Comparison of ENCODE assay signal across 8 mouse cellular contexts in genomic region chr10:78298651-78299644, GRCm38 (mm10). TPM values are rescaled to one million over a fixed set of nuclear protein-coding genes. Genes with fewer than 3 reads are reported as not detected.
DNase-seq lines count a peak whose midpoint lies in the region; ATAC-seq and TF ChIP-seq lines count a peak whose summit lies in the region.
"Had no signal": no experiment of that assay in that cellular context is flagged by ENCODE, and none has a peak within 500 bp of the region (broad histone marks: within the 10 kb centered on the region; RNA-seq: fewer than 3 reads in every experiment).

No protein-coding gene starts in this region.

- H3K9ac ChIP-seq in hindbrain, postnatal 0 days (replicated peaks; ENCODE audit: low read length): no peak overlapping the region
- no peak overlapping the region for H3K9ac ChIP-seq in hindbrain, embryonic 12.5 days
- no peak overlapping the region for H3K9ac ChIP-seq in midbrain, embryonic 11.5 days (ENCODE audit: low read length)
- H3K9ac ChIP-seq: embryonic facial prominence, embryonic 12.5 days had no signal

- no peak overlapping the region for H3ac ChIP-seq in myocyte (ENCODE audit: control insufficient read depth, insufficient read length)

- H3K4me3 ChIP-seq in hindbrain, postnatal 0 days (ENCODE audit: low read length): no peak overlapping the region
- no peak overlapping the region for H3K4me3 ChIP-seq in hindbrain, embryonic 12.5 days
- no peak overlapping the region for H3K4me3 ChIP-seq in myocyte
- no peak overlapping the region for H3K4me3 ChIP-seq in midbrain, embryonic 11.5 days (ENCODE audit: low read depth, low read length)
- H3K4me3 ChIP-seq: embryonic facial prominence, embryonic 12.5 days had no signal

- no peak overlapping the region for H3K4me2 ChIP-seq in hindbrain, postnatal 0 days (ENCODE audit: low read depth, low read length)
- H3K4me2 ChIP-seq in hindbrain, embryonic 12.5 days (replicated peaks): no peak overlapping the region
- H3K4me2 ChIP-seq in myocyte (ENCODE audit: low read depth): peak overlapping the region; percentile 83
- H3K4me2 ChIP-seq in midbrain, embryonic 11.5 days: no peak overlapping the region
- H3K4me2 ChIP-seq: embryonic facial prominence, embryonic 12.5 days had no signal

- ATAC-seq in hindbrain, postnatal 0 days: no peak
- ATAC-seq in hindbrain, embryonic 12.5 days (ENCODE audit: low FRiP score): no peak
- ATAC-seq in midbrain, embryonic 11.5 days (ENCODE audit: low FRiP score): no peak

- H3K36me3 ChIP-seq in hindbrain, postnatal 0 days (ENCODE audit: insufficient read depth, low read length): no peaks in the 10 kb centered on the region; the same call in 1 of the 2 replicates
- H3K36me3 ChIP-seq in hindbrain, embryonic 12.5 days: peaks cover 10% of the 10 kb centered on the region; the same call in 1 of the 2 replicates
- no peaks in the 10 kb centered on the region for H3K36me3 ChIP-seq in myocyte (ENCODE audit: control insufficient read depth, insufficient read depth)
- H3K36me3 ChIP-seq in midbrain, embryonic 11.5 days (ENCODE audit: control insufficient read depth, insufficient read depth, low read length): peaks cover 2% of the 10 kb centered on the region; the same call in 1 of the 2 replicates
- H3K36me3 ChIP-seq: embryonic facial prominence, embryonic 12.5 days had no signal

- H3K4me1 ChIP-seq in hindbrain, postnatal 0 days (ENCODE audit: insufficient read depth, low read length): peaks cover 10% of the 10 kb centered on the region; the same call in 1 of the 2 replicates
- H3K4me1 ChIP-seq in hindbrain, embryonic 12.5 days: no peaks in the 10 kb centered on the region
- H3K4me1 ChIP-seq in midbrain, embryonic 11.5 days (ENCODE audit: control insufficient read depth, insufficient read depth, low read length): no peaks in the 10 kb centered on the region

- H3K27ac ChIP-seq in hindbrain, postnatal 0 days: peak overlapping the region; percentile 79
- H3K27ac ChIP-seq in hindbrain, embryonic 12.5 days: no peak overlapping the region
- no peak overlapping the region for H3K27ac ChIP-seq in midbrain, embryonic 11.5 days (ENCODE audit: low read depth, low read length)

- no peaks in the 10 kb centered on the region for H3K27me3 ChIP-seq in hindbrain, postnatal 0 days (ENCODE audit: insufficient read depth, low read length)
- H3K27me3 ChIP-seq in hindbrain, embryonic 12.5 days: no peaks in the 10 kb centered on the region
- H3K27me3 ChIP-seq in myocyte (ENCODE audit: control insufficient read depth, insufficient read depth, insufficient read length): no peaks in the 10 kb centered on the region
- H3K27me3 ChIP-seq in midbrain, embryonic 11.5 days (ENCODE audit: control insufficient read depth, insufficient read depth, low read length): no peaks in the 10 kb centered on the region
- H3K27me3 ChIP-seq: embryonic facial prominence, embryonic 12.5 days had no signal

- WGBS in hindbrain, postnatal 0 days: 88% methylated on average over 8 of the region's 8 CpGs
- WGBS in hindbrain, embryonic 12.5 days: 92% methylated on average over 8 of the region's 8 CpGs
- 93% methylated on average over 8 of the region's 8 CpGs for WGBS in midbrain, embryonic 11.5 days

- no peaks in the 10 kb centered on the region for H3K9me3 ChIP-seq in hindbrain, postnatal 0 days (ENCODE audit: low read length)
- no peaks in the 10 kb centered on the region for H3K9me3 ChIP-seq in hindbrain, embryonic 12.5 days (replicated peaks)
- no peaks in the 10 kb centered on the region for H3K9me3 ChIP-seq in midbrain, embryonic 11.5 days (ENCODE audit: control insufficient read depth, low read length)
- H3K9me3 ChIP-seq: embryonic facial prominence, embryonic 12.5 days had no signal

- TF ChIP-seq CTCF in hindbrain, postnatal 0 days (IDR thresholded peaks at IDR 0.05; ENCODE audit: low read depth): no peak

- no peak for TF ChIP-seq POLR2A in myocyte (IDR thresholded peaks at IDR 0.05; ENCODE audit: insufficient read length, low read depth)

- peaks cover 19% of the 10 kb centered on the region for H3K79me2 ChIP-seq in myocyte (ENCODE audit: control insufficient read depth, insufficient read depth)

- no peak for DNase-seq in hindbrain, postnatal 0 days (ENCODE audit: low spot score)
- DNase-seq in 416B (ENCODE audit: low read depth) (peak; percentile 26), NIH3T3 (ENCODE audit: low read depth) (peak; percentile 54)
- DNase-seq in midbrain, embryonic 11.5 days (ENCODE audit: low spot score, missing footprints): no peak
- DNase-seq in adrenal gland, postnatal 25 days: no peak

TF ChIP-seq in myocyte, 11 proteins besides CTCF, POLR2A, EP300 and RAD21:
- no peak for TF ChIP-seq MAX (IDR thresholded peaks at IDR 0.05; ENCODE audit: low read depth)
- no peak for TF ChIP-seq MYOD1 (IDR thresholded peaks at IDR 0.05; ENCODE audit: control insufficient read depth in 1 of 3, insufficient read length in 2 of 3, low read depth in 2 of 3)
- no peak for TF ChIP-seq CEBPB (IDR thresholded peaks at IDR 0.05; ENCODE audit: insufficient read depth, poor library complexity, severe bottlenecking)
- TF ChIP-seq TCF12 (IDR thresholded peaks at IDR 0.05; ENCODE audit: insufficient read depth, poor library complexity, severe bottlenecking): no peak
- no peak for TF ChIP-seq POLR2AphosphoS2 (IDR thresholded peaks at IDR 0.05; ENCODE audit: insufficient read length, low read depth)
- TF ChIP-seq REST (IDR thresholded peaks at IDR 0.05; ENCODE audit: insufficient read depth, insufficient read length): no peak
- TF ChIP-seq TCF3 (IDR thresholded peaks at IDR 0.05; ENCODE audit: insufficient read length, low read depth): no peak
- no peak for TF ChIP-seq SRF (IDR thresholded peaks at IDR 0.05; ENCODE audit: control insufficient read depth, insufficient read length, low read depth)
- no peak for TF ChIP-seq MYOG (IDR thresholded peaks at IDR 0.05; ENCODE audit: control insufficient read depth in 1 of 3, insufficient read depth in 1 of 3, insufficient read length in 2 of 3, low read depth in 2 of 3)
- no peak for TF ChIP-seq USF1 (IDR thresholded peaks at IDR 0.05; ENCODE audit: low read depth)
- no peak for TF ChIP-seq E2F4 (IDR thresholded peaks at IDR 0.05; ENCODE audit: insufficient read depth)

RNA-seq across cellular contexts. Expression of gene Agpat3, which starts 53.3 kb away (rescaled TPM):
- total RNA-seq in hindbrain, postnatal 0 days (2014; rRNA removed): 123 and 158 TPM in 2 replicates
- polyA plus RNA-seq in hindbrain, postnatal 0 days (2015; fragmentation: Nextera tagmentation; extraction: Ambion mirVana): 115 and 117 TPM in 2 replicates
- polyA plus RNA-seq in hindbrain, embryonic 12.5 days (2016; fragmentation: Nextera tagmentation; extraction: Ambion mirVana): 59.2 and 59.7 TPM in 2 replicates
- polyA plus RNA-seq in myocyte (2012; fragmentation: generic; extraction: Trizol): 183 TPM
- 37.8 and 46.3 TPM in 2 replicates for polyA plus RNA-seq in midbrain, embryonic 11.5 days (2014; fragmentation: Nextera tagmentation; extraction: Ambion mirVana)
- 334 and 362 TPM in 2 replicates for total RNA-seq in adrenal gland, postnatal 25 days (2021)

RNA-seq across cellular contexts. Expression of gene Trappc10, which starts 54.5 kb away (rescaled TPM):
- 87.2 and 96.9 TPM in 2 replicates for total RNA-seq in hindbrain, postnatal 0 days (2014; rRNA removed)
- 40.3 and 42.2 TPM in 2 replicates for polyA plus RNA-seq in hindbrain, postnatal 0 days (2015; fragmentation: Nextera tagmentation; extraction: Ambion mirVana)
- polyA plus RNA-seq in hindbrain, embryonic 12.5 days (2016; fragmentation: Nextera tagmentation; extraction: Ambion mirVana): 23.4 and 26.0 TPM in 2 replicates
- polyA plus RNA-seq in myocyte (2012; fragmentation: generic; extraction: Trizol): 24.6 TPM
- 16.7 and 17.5 TPM in 2 replicates for polyA plus RNA-seq in midbrain, embryonic 11.5 days (2014; fragmentation: Nextera tagmentation; extraction: Ambion mirVana)
- 53.0 and 56.6 TPM in 2 replicates for total RNA-seq in adrenal gland, postnatal 25 days (2021)

Comparison
In these comparisons a context has a peak if more than half of its experiments do, and no peak if none do; other contexts are left out.
1. DNase-seq: peak in 416B (single experiment) and NIH3T3 (single experiment); none in hindbrain, postnatal 0 days (single experiment), midbrain, embryonic 11.5 days (single experiment) and adrenal gland, postnatal 25 days (single experiment).